Mouse (Mus musculus): ENCODE results near the gene Vsir.
A peak's percentile ranks its signal among the peaks of the same experiment; 100 is the strongest.

The Vsir gene

GRCm38 (mm10) chr10:60388332-60388731 lies 41.7 kb downstream of the Vsir start:
- no peak for DNase-seq (ENCODE audit: low spot score)

- peak; percentile 18 for DNase-seq (ENCODE audit: low spot score)
Measured at GRCm38 (mm10) chr10:60389447-60389865, 42.8 kb downstream of the Vsir start.

- no peak for DNase-seq (ENCODE audit: low spot score)
Measured at GRCm38 (mm10) chr10:60390177-60390903, 43.7 kb downstream of the Vsir start.

- no peak for DNase-seq (ENCODE audit: low spot score)
Measured at GRCm38 (mm10) chr10:60390904-60391420, 44.3 kb downstream of the Vsir start.

- DNase-seq (ENCODE audit: low spot score), result no peak
Measured at GRCm38 (mm10) chr10:60391661-60392060, 45.0 kb downstream of the Vsir start.

GRCm38 (mm10) chr10:60394936-60395335 lies 48.3 kb downstream of the Vsir start:
- DNase-seq (ENCODE audit: low spot score), result no peak

- DNase-seq (ENCODE audit: low spot score), result no peak
Measured at GRCm38 (mm10) chr10:60395605-60396004, 49.0 kb downstream of the Vsir start.

GRCm38 (mm10) chr10:60398051-60398814 lies 51.6 kb downstream of the Vsir start:
- no peak for DNase-seq (ENCODE audit: low spot score)

GRCm38 (mm10) chr10:60399449-60399848 lies 52.8 kb downstream of the Vsir start, which contains the start of gene Gm17455:
Gm17455 (plus strand) TSS chr10:60399726.
- no peak for DNase-seq (ENCODE audit: low spot score)

GRCm38 (mm10) chr10:60400507-60401295 lies 54.0 kb downstream of the Vsir start:
- DNase-seq (ENCODE audit: low spot score), result no peak

GRCm38 (mm10) chr10:60405460-60406177 lies 59.0 kb downstream of the Vsir start:
- DNase-seq (ENCODE audit: low spot score), result peak; percentile 54

GRCm38 (mm10) chr10:60407831-60408230 lies 61.2 kb downstream of the Vsir start:
- peak; percentile 53 for DNase-seq (ENCODE audit: low spot score)

- DNase-seq (ENCODE audit: low spot score), result no peak
Measured at GRCm38 (mm10) chr10:60411794-60412193, 65.1 kb downstream of the Vsir start.

- no peak for DNase-seq (ENCODE audit: low spot score)
Measured at GRCm38 (mm10) chr10:60413756-60414155, 67.1 kb downstream of the Vsir start.

GRCm38 (mm10) chr10:60417041-60417440 lies 70.4 kb downstream of the Vsir start:
- DNase-seq (ENCODE audit: low spot score), result no peak

GRCm38 (mm10) chr10:60418137-60418536 lies 71.5 kb downstream of the Vsir start:
- peak; percentile 24 for DNase-seq (ENCODE audit: low spot score)

GRCm38 (mm10) chr10:60419624-60420023 lies 73.0 kb downstream of the Vsir start:
- no peak for DNase-seq (ENCODE audit: low spot score)
